Mouse (Mus musculus) right cerebral cortex, postnatal 36 days (tissue): ENCODE data around the gene Lhpp.

Experiments
- DNase-seq, 2 experiments: peaks; one replicate each; pipeline ENCODE4 v3.0.0; 2022; ENCODE audit warnings: low spot score in 2 of 2, mixed read lengths in 1 of 2

Gene Lhpp

DNA sequence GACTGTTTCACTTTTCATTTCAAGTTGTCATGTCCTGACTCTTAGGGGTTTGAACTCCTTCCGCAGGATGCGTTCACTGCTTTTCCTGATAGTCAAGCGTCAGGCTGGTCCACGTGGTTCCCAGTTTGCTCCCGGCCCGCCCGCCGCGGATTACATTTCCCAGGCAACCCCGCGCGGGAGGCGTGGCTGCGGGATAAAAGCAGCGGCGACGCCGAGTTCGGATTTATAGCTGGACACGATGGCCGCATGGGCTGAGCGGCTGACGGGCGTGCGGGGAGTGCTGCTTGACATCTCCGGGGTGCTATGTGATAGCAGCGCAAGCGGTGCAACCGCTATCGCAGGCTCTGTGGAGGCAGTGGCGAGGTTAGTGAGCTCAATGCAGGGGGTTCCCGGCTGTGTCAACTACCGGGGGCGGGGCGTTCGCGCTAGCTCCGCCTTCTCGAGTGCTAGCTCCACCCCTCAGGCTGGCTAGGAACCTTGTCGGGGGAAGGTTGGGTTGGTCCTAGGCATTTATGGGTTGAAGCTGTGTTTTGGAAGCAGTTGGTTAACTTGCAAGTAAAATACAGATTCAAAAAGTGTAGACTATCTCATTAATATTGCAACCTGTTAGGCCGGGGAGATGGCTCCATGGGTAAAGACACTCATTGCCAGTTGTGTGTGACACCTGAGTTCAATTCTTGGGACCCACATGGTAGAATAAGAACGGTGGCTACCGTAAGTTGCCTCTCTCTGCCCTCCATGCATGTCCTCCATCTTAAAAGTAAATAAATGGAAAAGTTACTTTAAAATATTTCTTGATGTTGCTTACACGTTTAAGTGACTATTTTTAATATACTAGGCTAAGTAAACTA is at the start of gene Lhpp:
Gene Lhpp (plus strand): TSS at position 171 of the 851 bp plus-strand sequence.
- DNase-seq: peak; percentile 68 to 77

GRCm38 (mm10) chr7:132565831-132566230 is 44.6 kb upstream of the Lhpp start:
- no peak for DNase-seq

DNA sequence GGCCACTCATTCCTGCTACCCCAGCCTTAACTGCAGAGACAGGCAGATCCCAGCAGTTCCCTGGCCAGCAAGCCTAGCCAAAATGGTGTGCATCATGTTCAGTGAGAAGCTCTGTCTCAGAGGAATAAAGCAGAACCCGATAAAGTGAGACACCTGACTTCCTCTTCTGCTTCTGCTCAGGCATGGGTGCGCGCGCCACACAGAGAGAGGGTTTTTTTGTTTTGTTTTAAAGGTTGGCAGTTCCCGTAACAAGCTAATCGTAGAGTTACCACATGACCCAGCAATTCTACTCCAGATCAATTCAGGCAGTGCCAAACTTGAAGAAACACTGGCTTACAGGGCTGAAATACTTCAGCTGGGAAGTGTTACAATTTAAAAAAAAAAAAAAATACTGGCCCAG is 41.6 kb upstream of the Lhpp start:
- no peak for DNase-seq

DNA sequence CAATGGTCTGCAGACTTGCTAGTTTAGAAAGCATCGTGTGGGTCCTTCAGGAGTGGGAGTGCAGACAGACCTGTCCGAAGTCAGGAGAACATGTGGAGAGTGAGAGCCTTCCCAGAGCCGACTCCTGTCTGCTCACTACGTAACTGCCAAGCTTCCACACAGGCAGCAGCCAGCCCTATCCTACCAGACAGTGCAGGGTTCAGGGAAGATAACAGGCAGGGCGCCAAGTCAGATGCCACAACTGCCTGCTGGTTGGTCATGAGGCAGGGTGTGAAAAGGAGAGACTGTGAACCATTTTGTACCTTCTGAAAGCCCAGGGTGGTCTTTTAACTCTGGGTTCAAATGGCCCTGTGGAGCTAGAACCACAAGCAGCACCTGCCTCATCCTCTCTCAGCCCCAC is 40.4 kb upstream of the Lhpp start:
- no peak for DNase-seq

DNA sequence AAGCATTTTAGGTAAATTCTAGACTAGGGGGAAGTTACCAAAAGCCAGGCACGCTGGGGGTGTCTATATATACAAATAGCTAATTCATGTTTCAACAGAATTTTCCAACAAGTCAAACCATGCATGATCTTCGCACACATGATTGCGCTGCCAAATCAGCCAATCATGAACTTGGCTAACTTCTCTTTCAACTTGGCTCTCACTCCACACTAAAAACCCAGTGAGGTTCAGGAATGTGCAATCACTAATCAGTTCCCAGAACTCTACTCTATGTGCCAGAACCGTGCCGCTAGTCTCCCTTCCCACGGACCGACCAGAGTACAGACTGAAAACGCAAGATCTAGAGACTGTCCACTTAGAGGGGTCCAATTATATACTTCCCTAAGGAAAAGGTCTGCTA is 39.0 kb upstream of the Lhpp start:
- DNase-seq: no peak

- no peak for DNase-seq
Observed at GRCm38 (mm10) chr7:132572738-132573137, 37.7 kb upstream of the Lhpp start.

GRCm38 (mm10) chr7:132573205-132573604 is 37.2 kb upstream of the Lhpp start:
- no peak for DNase-seq

DNA sequence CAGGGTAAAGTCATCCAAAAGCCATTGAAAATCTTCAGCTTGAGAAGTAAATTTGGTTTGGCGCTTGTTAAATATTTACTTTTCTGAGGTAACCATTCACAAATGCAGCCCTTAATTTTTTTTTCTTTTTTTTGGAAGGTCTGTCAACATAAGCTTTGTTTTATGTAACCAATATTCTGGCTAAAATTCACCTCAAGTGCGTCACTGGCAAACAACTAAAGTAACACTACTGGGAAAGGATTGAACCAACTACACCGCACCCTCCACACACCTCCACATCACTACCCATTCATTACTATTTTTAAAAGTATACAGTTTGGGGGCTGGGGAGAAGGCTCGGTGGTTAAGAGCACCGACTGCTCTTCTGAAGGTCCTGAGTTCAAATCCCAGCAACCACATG is 35.8 kb upstream of the Lhpp start:
- no peak for DNase-seq

- DNase-seq: peak; percentile 80 to 86
Observed at GRCm38 (mm10) chr7:132575623-132576022, 34.8 kb upstream of the Lhpp start.

DNA sequence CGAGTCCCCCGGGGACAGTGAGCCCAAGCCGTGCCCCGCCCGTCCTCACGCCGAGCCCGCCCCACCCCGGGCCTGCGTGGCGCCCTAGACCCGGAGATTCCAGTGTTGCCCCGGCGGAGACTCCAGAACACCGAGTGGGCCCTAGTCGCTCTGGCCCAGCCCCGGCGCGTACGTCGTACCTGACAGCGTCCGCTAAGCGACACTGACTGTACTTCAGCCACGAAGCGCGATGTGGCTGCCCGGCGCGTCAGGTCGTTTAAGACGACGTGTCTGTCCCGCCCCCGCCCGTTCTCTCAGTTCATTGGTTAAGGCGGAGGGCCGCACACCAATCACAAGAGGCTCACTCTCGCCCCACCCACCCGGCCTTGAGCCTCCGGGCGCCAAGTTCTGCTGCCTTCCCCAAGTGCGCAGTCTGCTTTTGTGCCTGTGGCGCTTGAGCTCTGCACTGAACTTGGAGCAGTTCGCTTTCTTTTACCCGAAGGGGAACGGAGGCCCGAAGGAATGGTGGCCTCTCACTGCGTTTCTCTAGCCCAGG is 34.3 kb upstream of the Lhpp start, which contains the start of gene Oat:
Gene Oat (minus strand): TSS at position 283 of the 535 bp plus-strand sequence.
- DNase-seq: peak; percentile 93 to 95

DNA sequence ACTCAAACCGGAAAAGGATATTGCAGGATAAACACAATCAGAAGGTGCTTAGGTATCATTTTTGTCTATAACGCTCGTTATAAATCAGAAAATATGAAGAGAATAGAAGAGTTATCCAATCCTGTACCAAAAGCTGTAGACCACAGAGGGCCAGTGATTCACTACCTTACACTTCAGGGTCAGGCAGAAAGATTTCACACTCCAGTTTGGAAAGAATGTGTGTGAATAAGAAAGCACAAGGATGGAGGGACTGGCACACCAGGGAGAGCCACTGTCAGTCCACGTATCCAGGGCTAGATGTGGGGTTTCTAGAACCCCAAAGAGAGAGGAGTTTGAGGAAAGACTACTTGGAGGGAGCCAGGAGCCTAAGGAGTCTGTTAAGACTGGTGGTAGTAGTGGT is 33.5 kb upstream of the Lhpp start:
- DNase-seq: no peak

DNA sequence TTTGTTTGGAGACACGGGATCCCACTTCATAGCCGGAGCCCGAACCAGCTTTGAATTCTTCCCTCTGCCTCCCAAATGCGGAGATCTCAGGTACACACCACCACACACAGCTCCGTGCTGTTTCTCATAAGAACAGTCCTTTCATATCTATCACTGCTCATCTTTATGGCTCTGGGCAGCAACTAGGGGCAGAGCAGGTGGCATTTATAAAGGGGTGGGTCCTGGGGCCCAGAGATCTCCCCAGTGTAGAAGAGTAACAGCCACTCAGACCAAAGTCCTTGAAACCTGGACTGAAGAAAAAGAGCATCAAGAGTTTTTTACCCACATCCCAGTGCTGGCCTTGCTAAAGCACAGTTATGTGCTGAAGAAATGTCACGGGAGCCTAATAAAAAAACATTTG is 29.9 kb upstream of the Lhpp start:
- DNase-seq: no peak

- DNase-seq: no peak
Observed at GRCm38 (mm10) chr7:132581441-132581840, 29.0 kb upstream of the Lhpp start.

DNA sequence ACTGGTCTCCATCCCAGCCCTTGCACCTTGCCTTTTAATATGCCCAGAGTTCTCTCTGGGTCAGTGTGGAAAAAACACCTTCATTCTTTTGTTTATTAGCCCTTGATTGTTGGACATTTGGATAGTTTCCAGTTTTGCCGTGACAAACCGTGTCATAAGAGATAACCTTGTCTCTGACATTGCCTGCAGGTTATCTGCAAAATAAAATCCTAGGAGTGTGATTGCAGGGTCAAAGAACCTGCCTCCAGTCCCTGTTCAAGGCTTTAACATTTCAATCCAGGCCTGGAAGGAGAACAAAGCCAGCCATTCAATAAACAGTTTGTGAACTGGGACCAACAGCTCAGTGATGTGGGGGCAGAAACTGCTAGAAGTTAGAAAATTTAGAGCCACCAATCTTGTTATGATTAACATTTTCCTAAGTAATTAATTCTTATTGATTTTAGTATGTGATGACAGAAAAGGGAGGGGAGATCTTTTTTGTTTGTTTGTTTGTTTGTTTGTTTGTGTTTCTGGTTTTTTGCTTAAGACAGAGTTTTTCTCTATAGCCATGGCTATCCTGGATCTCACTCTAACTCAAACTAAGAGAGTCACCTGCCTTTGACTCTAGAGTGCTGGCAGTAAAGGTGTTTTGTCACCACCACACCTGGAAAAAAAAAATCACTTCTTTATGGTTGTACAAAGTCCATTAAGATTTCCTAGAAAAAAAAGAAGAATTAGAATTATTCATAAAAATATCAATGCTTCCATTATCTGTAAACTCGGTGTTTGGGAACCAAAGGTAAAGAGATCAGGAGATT is 24.5 kb upstream of the Lhpp start:
- no peak for DNase-seq

- no peak for DNase-seq
Observed at GRCm38 (mm10) chr7:132587167-132587566, 23.3 kb upstream of the Lhpp start.

DNA sequence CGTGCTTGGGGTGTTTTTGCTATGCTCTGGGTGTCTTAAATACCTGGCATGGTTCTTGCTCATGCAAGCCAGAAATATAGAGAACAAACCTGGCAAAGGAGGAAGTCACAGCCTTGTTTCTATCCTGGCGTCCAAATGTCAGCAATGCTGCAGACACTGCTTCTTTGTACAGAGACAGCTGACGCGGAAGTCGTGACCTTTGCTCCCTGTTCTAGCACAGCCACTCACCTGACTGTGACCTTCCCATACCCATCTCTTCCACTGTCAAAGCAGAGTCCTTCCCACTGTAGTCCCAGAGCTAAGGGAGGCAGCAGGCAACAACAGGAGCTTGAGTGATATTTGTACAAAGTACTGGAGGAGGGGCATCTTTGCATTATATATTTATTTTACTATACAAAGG is 20.8 kb upstream of the Lhpp start:
- DNase-seq: no peak

- no peak for DNase-seq
Observed at GRCm38 (mm10) chr7:132593762-132594161, 16.7 kb upstream of the Lhpp start.

DNA sequence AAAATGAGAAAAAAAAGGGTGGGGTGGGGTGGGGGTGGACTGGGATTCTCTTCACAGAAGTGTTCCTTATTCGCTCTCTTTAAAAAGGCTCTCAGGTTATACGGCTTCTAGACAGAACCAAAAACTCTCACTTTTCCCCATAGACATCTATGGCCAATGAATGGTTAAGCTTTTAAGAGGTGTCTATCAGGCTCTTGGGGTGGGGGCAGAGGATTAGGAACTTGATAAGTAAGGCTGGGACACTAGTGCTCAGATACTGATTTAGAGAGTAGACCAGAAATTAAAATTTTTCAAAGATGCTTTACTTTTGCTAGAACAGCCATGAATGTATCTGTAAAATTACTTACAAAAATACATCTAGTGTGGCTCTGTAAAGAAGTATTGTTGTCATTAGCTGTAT is 16.1 kb upstream of the Lhpp start:
- no peak for DNase-seq

- DNase-seq: no peak
Observed at GRCm38 (mm10) chr7:132595787-132596186, 14.7 kb upstream of the Lhpp start.

DNA sequence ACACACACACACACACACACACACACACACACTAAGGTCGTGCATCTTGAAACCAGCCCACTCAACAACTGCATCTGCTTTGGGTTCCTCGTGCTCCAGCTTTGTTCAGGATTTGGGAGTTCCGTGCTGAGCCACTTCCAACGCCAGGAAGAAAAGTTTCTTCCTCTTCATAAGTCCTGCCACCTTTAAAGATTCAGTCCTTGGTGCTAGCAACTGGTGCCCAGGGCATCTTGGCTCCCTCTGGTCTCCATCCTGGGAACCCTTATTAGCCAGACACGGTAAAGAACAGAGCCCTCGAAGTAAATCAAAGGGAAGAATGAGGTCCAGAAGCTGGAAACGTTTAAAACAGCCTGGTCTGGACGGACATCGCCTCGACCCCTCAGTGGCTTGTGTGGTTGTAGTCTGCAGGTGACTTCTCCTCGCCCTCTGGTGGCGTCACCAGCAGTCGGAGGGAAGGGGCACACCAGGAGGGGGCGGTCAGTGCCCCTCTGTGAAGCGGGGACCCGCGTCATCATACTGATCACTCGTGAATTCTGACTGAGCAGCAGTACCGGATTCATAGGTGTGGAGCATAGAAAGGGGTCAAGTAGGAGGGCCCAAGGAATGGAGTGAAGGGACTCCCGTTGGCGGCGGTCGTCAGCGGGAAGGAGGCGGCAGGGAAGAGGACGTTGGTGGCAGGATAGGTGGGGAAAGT is 13.7 kb upstream of the Lhpp start:
- DNase-seq: no peak

DNA sequence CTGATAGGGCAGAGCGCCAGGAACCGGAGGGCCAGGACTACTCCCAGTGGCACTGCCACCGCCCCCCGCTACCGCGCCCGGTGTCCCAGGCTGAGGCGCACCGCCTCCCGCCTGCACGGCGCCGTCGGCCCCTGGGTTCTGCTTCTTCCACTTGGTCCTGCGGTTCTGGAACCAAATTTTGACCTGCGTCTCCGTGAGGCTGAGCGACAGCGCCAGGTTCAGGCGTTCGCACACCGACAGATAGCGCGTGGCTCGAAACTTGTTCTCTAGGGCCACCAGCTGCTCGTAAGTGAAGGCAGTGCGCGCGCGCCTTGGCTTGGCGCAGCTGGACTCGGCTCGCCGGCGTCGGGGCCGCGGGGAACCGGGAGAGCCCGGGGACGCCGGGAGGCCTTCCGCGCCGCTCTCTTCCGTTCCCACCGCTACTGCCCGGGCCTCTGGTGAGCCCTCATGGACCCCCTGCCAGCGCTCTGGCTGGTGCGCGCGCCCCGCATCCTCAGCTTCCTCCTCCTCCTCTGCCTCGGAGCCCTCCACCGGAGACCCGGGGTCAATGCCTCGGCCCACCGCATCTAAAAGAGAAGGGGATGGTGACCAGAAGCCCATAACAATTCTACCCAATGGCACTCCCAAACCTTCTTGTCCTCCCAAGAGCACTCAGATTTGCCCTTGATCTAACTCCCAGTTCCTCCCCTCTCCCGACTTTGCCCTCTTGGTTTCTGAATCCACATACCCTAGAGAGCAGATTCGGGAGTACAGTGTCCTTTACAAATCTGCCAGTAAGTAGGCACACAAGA is 13.0 kb upstream of the Lhpp start:
- DNase-seq: no peak
